Mouse (Mus musculus): ENCODE measurements around the gene Csf2.
"Not testable (repeated sequence)": the region's sequence is repeated elsewhere in the genome, so short reads cannot be mapped to it uniquely, and the experiment has no call there.

The Csf2 gene
- long read RNA-seq, experiment 1, result 0 reads
- long read RNA-seq, experiment 2, result 0 reads

- intact Hi-C loops (cut with DNase I), result no loop called here
These were observed at the start of gene Csf2 for GRCm38 (mm10) chr11:54248940-54249717. Csf2 (minus strand) TSS chr11:54249667.

GRCm38 (mm10) chr11:54298777-54299176 lies 49.3 kb upstream of the Csf2 start:
- intact Hi-C loops (cut with DNase I), result no loop called here

- intact Hi-C loops (cut with DNase I), result not testable (repeated sequence)
These were observed 48.0 kb upstream of the Csf2 start for GRCm38 (mm10) chr11:54297471-54297870.

GRCm38 (mm10) chr11:54296734-54297133 lies 47.3 kb upstream of the Csf2 start:
- intact Hi-C loops (cut with DNase I), result no loop called here

- intact Hi-C loops (cut with DNase I), result no loop called here
These were observed 46.5 kb upstream of the Csf2 start for GRCm38 (mm10) chr11:54295971-54296370.

- intact Hi-C loops (cut with DNase I), result no loop called here
These were observed 44.7 kb upstream of the Csf2 start for GRCm38 (mm10) chr11:54293980-54294807.

- intact Hi-C loops (cut with DNase I), result no loop called here
These were observed 42.7 kb upstream of the Csf2 start for GRCm38 (mm10) chr11:54292163-54292562.

GRCm38 (mm10) chr11:54287821-54288453 lies 38.5 kb upstream of the Csf2 start:
- intact Hi-C loops (cut with DNase I), result no loop called here

GRCm38 (mm10) chr11:54271437-54271949 lies 22.0 kb upstream of the Csf2 start:
- intact Hi-C loops (cut with DNase I), result no loop called here

- intact Hi-C loops (cut with DNase I), result no loop called here
These were observed 19.9 kb upstream of the Csf2 start for GRCm38 (mm10) chr11:54269191-54269896.

GRCm38 (mm10) chr11:54267177-54267576 lies 17.7 kb upstream of the Csf2 start, which contains the start of gene Il3:
Il3 (minus strand) TSS chr11:54267277.
- intact Hi-C loops (cut with DNase I), result no loop called here

- intact Hi-C loops (cut with DNase I), result no loop called here
These were observed 15.1 kb upstream of the Csf2 start for GRCm38 (mm10) chr11:54264542-54264941.

- intact Hi-C loops (cut with DNase I), result no loop called here
These were observed 14.1 kb upstream of the Csf2 start for GRCm38 (mm10) chr11:54263405-54264031.

GRCm38 (mm10) chr11:54256624-54257376 lies 7.3 kb upstream of the Csf2 start:
- intact Hi-C loops (cut with DNase I), result loop anchor here (2.0 to 5.0 kb wide), 3 partner anchors 112 to 254 kb away; no protein-coding TSS in a partner anchor

- intact Hi-C loops (cut with DNase I), result no loop called here
These were observed 4.6 kb upstream of the Csf2 start for GRCm38 (mm10) chr11:54254114-54254513.

- intact Hi-C loops (cut with DNase I), result no loop called here
These were observed 1.1 kb upstream of the Csf2 start for GRCm38 (mm10) chr11:54250575-54250974.

GRCm38 (mm10) chr11:54249748-54250147 lies 281 bp upstream of the Csf2 start:
- intact Hi-C loops (cut with DNase I), result no loop called here

- intact Hi-C loops (cut with DNase I), result no loop called here
These were observed 2.1 kb downstream of the Csf2 start for GRCm38 (mm10) chr11:54247251-54247950.

GRCm38 (mm10) chr11:54244465-54244864 lies 5.0 kb downstream of the Csf2 start:
- intact Hi-C loops (cut with DNase I), result no loop called here

Measured in adrenal gland (tissue).